Mouse (Mus musculus) embryonic facial prominence, embryonic 10.5 days (tissue): ENCODE data around the gene Klhdc9. TPM values are rescaled to one million over a fixed set of nuclear protein-coding genes. Genes with fewer than 3 reads are reported as not detected.
"Not testable (repeated sequence)": the region's sequence is repeated elsewhere in the genome, so short reads cannot be mapped to it uniquely, and the experiment has no call there.

Experiments used
- DNase-seq: peaks from one replicate; pipeline ENCODE4 v3.0.0-alpha.2; 2017; ENCODE audit warnings: low spot score
- H3K27ac ChIP-seq: fragments of 300-500 bp; sonication (generic); replicated peaks from 2 replicates; pipeline ENCODE4 v1.5.1; 2016; ENCODE audit warnings: mild to moderate bottlenecking
- H3K27me3 ChIP-seq: fragments of 300-500 bp; sonication (generic); replicated peaks from 2 replicates; pipeline ENCODE4 v1.6.1; 2016; ENCODE audit warnings: low read depth, mild to moderate bottlenecking; ENCODE audit not compliant: poor library complexity, severe bottlenecking
- H3K36me3 ChIP-seq: fragments of 300-500 bp; sonication (generic); replicated peaks from 2 replicates; pipeline ENCODE4 v1.6.1; 2016; ENCODE audit warnings: mild to moderate bottlenecking, moderate library complexity
- H3K4me1 ChIP-seq: fragments of 300-500 bp; sonication (generic); 2 replicates; pipeline ENCODE4 v1.6.1; 2016
- H3K4me3 ChIP-seq: fragments of 300-500 bp; sonication (generic); 2 replicates; pipeline ENCODE4 v1.5.1; 2016; ENCODE audit warnings: mild to moderate bottlenecking, moderate library complexity
- H3K9me3 ChIP-seq: fragments of 300-500 bp; sonication (generic); 2 replicates; pipeline ENCODE4 v1.6.1; 2016; ENCODE audit warnings: mild to moderate bottlenecking
- WGBS: fragments of 180-500 bp; shearing (Covaris S2); methylation state at CpG from one replicate; pipeline ENCODE4 v1.1.7; 2016; 5-methylcytosine and 5-hydroxymethylcytosine counted together
- polyA plus RNA-seq: library from polyadenylated mRNA; unstranded; fragments of >200 nt; fragmentation: Nextera tagmentation; extraction: Ambion mirVana; gene quantifications from 2 replicates; pipeline ENCODE4 v1.2.1, GENCODE M21; 2016

The Klhdc9 gene
- polyA plus RNA-seq, 1 experiment from 2014 or later: 1.2 TPM

- DNase-seq: no peak
- H3K4me1 ChIP-seq: peaks cover 29% of the 10 kb centered on the region
- H3K36me3 ChIP-seq: peaks cover 21% of the 10 kb centered on the region
- no peak overlapping the region for H3K27ac ChIP-seq
- no peaks in the 10 kb centered on the region for H3K27me3 ChIP-seq
- WGBS: 93% methylated on average over 3 of the region's 3 CpGs
- H3K4me3 ChIP-seq: no peak overlapping the region
- peaks cover 5% of the 10 kb centered on the region; the same call in 1 of the 2 replicates for H3K9me3 ChIP-seq
These were observed 11.9 kb downstream of the Klhdc9 start for GRCm38 (mm10) chr1:171348665-171349064.

DNA sequence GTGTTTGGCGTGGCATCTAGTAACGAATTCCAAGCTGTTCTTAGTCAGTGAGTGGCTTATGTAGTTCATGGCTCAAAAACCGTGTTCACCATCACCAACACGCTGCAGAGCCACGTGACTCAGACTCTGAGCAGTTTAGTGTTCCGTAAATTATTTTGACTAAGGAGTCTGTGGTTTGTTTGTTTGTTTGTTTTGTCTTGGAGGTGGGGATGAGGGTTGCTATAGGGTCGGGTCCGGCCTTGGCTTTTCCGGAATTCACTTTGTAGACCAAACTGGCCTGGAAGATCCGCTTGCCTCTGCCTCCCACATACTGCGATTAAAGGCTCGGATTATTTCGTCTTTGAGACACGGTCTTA lies 14.5 kb downstream of the Klhdc9 start:
- no peak for DNase-seq
- Histone ChIP-seq H3K36me3 (peaks cover 47% of the 10 kb centered on the region), H3K9me3 (peaks cover 5% of the 10 kb centered on the region; the same call in 1 of the 2 replicates), H3K27me3 (no peaks in the 10 kb centered on the region), H3K4me3 (peak overlapping the region; percentile 99), H3K27ac (peak overlapping the region; percentile 89), H3K4me1 (peaks cover 29% of the 10 kb centered on the region)
- WGBS: 1% methylated on average over 14 of the region's 14 CpGs

- WGBS: 1% methylated on average over 53 of the region's 53 CpGs
- Histone ChIP-seq H3K27ac (peak within 1 kb of the TSS; percentile 89), H3K36me3 (peaks cover 53% of the 10 kb centered on the region), H3K9me3 (peaks cover 5% of the 10 kb centered on the region; the same call in 1 of the 2 replicates), H3K27me3 (no peaks in the 10 kb centered on the region), H3K4me1 (peaks cover 29% of the 10 kb centered on the region), H3K4me3 (peak within 1 kb of the TSS; percentile 99)
- DNase-seq: peak; percentile 97
These were observed 15.1 kb downstream of the Klhdc9 start, which contains the start of the genes Nit1 and Pfdn2 for GRCm38 (mm10) chr1:171345225-171346094. Gene Nit1 (minus strand): TSS chr1:171345646. Gene Pfdn2 (plus strand): TSS chr1:171345670.

DNA sequence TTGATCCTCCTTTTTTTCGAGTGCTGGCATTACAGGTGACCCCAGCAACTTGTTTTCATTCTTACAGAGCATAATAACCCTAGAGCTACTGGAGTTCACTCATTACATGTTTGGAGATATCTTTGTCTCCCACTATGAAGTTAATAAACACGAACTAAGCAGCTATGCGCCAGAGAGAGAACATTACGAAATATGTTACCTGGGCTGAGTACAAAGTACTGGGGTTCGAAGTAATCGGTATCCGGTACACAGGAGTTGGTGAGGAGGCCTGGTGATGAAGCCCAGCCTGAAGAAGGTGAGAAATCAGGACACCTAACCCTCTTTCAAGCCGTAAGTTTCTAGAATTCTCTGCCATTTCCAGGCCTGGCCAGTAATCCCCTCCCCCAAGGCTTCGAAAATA lies 15.9 kb downstream of the Klhdc9 start:
- H3K4me3 ChIP-seq: peak overlapping the region; percentile 99
- H3K9me3 ChIP-seq: peaks cover 5% of the 10 kb centered on the region; the same call in 1 of the 2 replicates
- no peak for DNase-seq
- 78% methylated on average over 9 of the region's 9 CpGs for WGBS
- no peak overlapping the region for H3K27ac ChIP-seq
- peaks cover 29% of the 10 kb centered on the region for H3K4me1 ChIP-seq
- H3K36me3 ChIP-seq: peaks cover 61% of the 10 kb centered on the region
- no peaks in the 10 kb centered on the region for H3K27me3 ChIP-seq

- WGBS: 89% methylated on average over 9 of the region's 9 CpGs
These were observed 16.5 kb downstream of the Klhdc9 start for GRCm38 (mm10) chr1:171343922-171344677.

DNA sequence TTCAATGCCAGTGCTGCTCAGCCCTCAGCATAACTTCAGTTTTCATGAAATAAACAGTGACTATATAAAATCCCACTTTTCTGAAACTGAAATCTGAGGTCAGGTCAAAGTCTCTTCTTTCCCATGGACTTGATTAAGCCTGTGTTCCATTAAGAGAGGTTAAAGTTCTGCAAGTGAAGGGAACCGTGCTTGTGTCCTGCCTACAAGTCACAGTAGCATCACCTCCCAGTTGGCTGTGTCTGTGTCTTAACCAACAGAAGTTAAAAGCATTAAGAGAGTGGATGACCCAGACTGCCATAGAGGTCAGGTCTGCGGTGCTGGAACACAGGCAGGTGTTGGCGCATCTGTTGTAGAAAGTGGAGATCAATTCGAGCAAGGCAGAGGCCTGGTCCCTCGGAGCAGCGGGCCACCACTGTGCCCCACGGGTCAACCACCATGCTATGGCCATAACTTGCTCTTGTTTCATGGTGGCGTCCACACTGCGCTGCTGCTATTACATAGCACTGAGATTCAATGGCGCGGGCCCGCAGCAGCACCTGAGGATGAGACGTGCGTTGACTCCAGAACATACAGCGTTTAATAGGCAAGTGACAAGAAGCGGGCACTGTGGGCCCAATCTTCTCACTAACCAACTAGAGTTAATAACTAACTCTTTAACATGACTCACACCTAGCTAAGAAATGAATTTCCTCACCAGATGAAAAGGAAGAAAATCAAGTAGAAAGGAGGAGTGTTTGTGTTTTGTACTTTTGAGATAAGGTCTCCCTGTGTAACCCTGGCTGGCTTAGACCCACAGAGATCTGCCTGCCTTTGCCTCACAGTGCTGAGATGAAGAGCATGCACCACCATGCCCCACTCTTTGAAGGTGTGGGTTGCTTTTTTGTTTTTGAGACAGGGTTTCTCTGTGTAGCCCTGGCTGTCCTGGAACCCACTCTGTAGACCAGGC lies 18.1 kb downstream of the Klhdc9 start:
- no peak for DNase-seq
- H3K9me3 ChIP-seq: peaks cover 5% of the 10 kb centered on the region; the same call in 1 of the 2 replicates
- peaks cover 25% of the 10 kb centered on the region for H3K4me1 ChIP-seq
- H3K27me3 ChIP-seq: no peaks in the 10 kb centered on the region
- H3K27ac ChIP-seq: no peak overlapping the region
- WGBS: 94% methylated on average over 16 of the region's 16 CpGs
- peaks cover 70% of the 10 kb centered on the region for H3K36me3 ChIP-seq
- no peak overlapping the region for H3K4me3 ChIP-seq

More at GRCm38 (mm10) chr1:171343922-171344677, 16.5 kb downstream of the Klhdc9 start:
- H3K9me3 ChIP-seq: peaks cover 5% of the 10 kb centered on the region; the same call in 1 of the 2 replicates
- peaks cover 29% of the 10 kb centered on the region for H3K4me1 ChIP-seq
- H3K4me3 ChIP-seq: peak overlapping the region; percentile 99; the same call in 1 of the 2 replicates
- DNase-seq: peak; percentile 31
- H3K27ac ChIP-seq: no peak overlapping the region
- H3K27me3 ChIP-seq: no peaks in the 10 kb centered on the region
- H3K36me3 ChIP-seq: peaks cover 65% of the 10 kb centered on the region

DNA sequence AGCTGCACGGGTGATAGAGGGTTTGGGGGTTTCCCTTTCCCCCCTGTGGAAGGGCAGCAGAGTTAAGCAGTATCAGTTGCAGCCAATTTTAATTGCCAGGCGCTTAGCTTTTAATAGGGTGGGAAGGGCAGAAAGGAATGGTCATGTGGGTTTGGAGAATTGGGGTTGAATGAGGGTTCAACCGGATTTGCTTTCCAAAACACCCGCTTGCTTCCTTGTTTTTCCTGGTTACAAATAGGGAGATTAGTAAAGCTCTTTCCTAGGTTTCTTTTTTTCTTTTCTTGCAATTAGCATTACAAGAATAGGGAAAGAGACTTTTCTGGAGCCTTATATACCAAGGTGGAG lies 30.4 kb downstream of the Klhdc9 start:
- Histone ChIP-seq H3K9me3 (no peaks in the 10 kb centered on the region), H3K27ac (peak overlapping the region; percentile 100), H3K27me3 (no peaks in the 10 kb centered on the region), H3K4me1 (peaks cover 34% of the 10 kb centered on the region), H3K36me3 (peaks cover 22% of the 10 kb centered on the region; the same call in 1 of the 2 replicates), H3K4me3 (peak overlapping the region; percentile 84)
- no peak for DNase-seq
- WGBS: 1% methylated on average over 4 of the region's 4 CpGs

DNA sequence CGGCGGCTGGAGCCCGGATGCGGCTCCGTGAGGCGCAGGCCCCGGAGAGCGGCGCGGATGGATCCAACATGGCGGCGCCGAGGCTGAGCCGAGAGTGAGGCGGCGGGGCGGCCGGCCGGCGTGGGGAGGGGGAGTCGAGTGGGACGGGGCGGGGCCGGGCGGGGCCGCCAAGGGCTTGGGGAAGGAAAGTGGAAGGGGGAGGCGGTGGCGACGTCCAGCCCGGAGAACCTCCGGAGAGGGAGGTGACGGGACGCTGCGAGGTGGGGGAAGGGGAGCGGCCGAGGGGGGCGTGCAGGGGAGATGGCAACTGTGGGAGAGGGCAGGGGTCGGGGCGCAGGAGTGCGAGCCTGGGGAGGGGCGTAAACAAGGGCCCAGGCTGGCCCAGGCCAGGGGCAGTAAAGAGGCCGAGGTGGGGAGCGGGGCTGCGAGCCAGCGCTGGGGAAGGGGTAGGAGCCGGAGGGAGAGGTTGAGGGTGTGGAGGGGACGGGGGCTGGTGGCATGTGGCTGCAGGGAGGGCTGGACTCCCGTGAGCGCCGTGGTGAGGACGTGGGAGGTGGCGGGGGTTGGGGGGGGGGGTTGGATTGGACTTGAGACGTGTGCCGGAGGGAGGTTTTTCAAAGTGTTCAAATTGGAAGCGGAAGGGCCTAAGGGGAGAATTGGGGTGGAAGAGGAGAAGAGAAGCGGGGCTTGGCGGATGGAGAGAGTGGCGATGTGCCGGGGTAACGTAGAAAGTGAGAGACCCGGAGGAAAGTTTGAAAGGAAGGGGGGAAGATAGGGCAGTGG lies 31.0 kb downstream of the Klhdc9 start:
- peaks cover 34% of the 10 kb centered on the region for H3K4me1 ChIP-seq
- H3K36me3 ChIP-seq: peaks cover 26% of the 10 kb centered on the region; the same call in 1 of the 2 replicates
- DNase-seq: peak; percentile 96
- WGBS: 1% methylated on average over 61 of the region's 61 CpGs
- H3K9me3 ChIP-seq: no peaks in the 10 kb centered on the region
- no peaks in the 10 kb centered on the region for H3K27me3 ChIP-seq
- H3K27ac ChIP-seq: peak overlapping the region; percentile 100
- H3K4me3 ChIP-seq: peak overlapping the region; percentile 84

GRCm38 (mm10) chr1:171328839-171329432 lies 31.7 kb downstream of the Klhdc9 start, which contains the start of gene Dedd:
Gene Dedd (plus strand): TSS chr1:171329145.
- peak; percentile 93 for DNase-seq
- H3K27ac ChIP-seq: peak within 1 kb of the TSS; percentile 100
- peaks cover 34% of the 10 kb centered on the region for H3K4me1 ChIP-seq
- no peaks in the 10 kb centered on the region for H3K27me3 ChIP-seq
- H3K36me3 ChIP-seq: peaks cover 20% of the 10 kb centered on the region; the same call in 1 of the 2 replicates
- peak within 1 kb of the TSS; percentile 84 for H3K4me3 ChIP-seq
- H3K9me3 ChIP-seq: no peaks in the 10 kb centered on the region
- under 1% methylated on average over 48 of the region's 48 CpGs for WGBS

- peak overlapping the region; percentile 84 for H3K4me3 ChIP-seq
- peaks cover 16% of the 10 kb centered on the region; the same call in 1 of the 2 replicates for H3K36me3 ChIP-seq
- peak overlapping the region; percentile 100 for H3K27ac ChIP-seq
- no peaks in the 10 kb centered on the region for H3K9me3 ChIP-seq
- no peaks in the 10 kb centered on the region for H3K27me3 ChIP-seq
- H3K4me1 ChIP-seq: peaks cover 34% of the 10 kb centered on the region
- WGBS: 45% methylated on average over 9 of the region's 9 CpGs
- DNase-seq: no peak
These were observed 32.4 kb downstream of the Klhdc9 start for GRCm38 (mm10) chr1:171328244-171328643.

DNA sequence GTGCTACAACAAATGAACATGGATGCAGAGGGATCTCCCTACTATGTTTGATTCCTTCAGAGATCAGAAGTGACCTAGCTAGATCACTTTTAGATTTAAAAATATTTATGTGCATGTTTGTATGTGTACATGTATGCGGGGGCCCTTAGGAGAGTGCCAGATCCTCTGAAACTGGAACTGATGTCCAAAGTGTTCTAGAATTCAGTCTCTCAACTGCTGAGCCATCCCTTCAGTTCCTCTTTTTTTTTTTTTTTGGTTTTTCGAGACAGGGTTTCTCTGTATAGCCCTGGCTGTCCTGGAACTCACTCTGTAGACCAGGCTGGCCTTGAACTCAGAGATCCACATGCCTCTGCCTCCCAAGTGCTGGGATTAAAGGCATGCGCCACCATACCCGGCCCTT lies 34.0 kb downstream of the Klhdc9 start:
- H3K4me3 ChIP-seq, DNase-seq, H3K9me3 ChIP-seq, H3K27me3 ChIP-seq, H3K27ac ChIP-seq: not testable (repeated sequence)
- H3K4me1 ChIP-seq: peaks cover 33% of the 10 kb centered on the region
- WGBS: 82% methylated on average over 4 of the region's 4 CpGs
- H3K36me3 ChIP-seq: peaks cover 11% of the 10 kb centered on the region; the same call in 1 of the 2 replicates
